Mouse (Mus musculus): ENCODE data around the gene Krt34. TPM values are rescaled to one million over a fixed set of nuclear protein-coding genes. Genes with fewer than 3 reads are reported as not detected.

The Krt34 gene
- not detected in 2 replicates for polyA plus RNA-seq (2011; ENCODE audit: insufficient read length, low read depth, missing spikeins)

GRCm38 (mm10) chr11:100041454-100041853, at the start of gene Krt34:
Gene Krt34, minus strand, starts transcription at chr11:100041554.
- no peak within 1 kb of the TSS for H3K4me3 ChIP-seq (ENCODE audit: insufficient read depth, low read length)
- no peak within 1 kb of the TSS for H3K27ac ChIP-seq (ENCODE audit: insufficient read depth, low read length)
- no peaks in the 10 kb centered on the region for H3K4me1 ChIP-seq (ENCODE audit: control insufficient read depth, insufficient read depth, low read length)
- no peak for TF ChIP-seq CTCF (IDR thresholded peaks at IDR 0.05; ENCODE audit: borderline replicate concordance, insufficient read depth, low read length)
- TF ChIP-seq POLR2A (IDR thresholded peaks at IDR 0.05; ENCODE audit: low read depth, low read length), result no peak

- H3K4me1 ChIP-seq (ENCODE audit: control insufficient read depth, insufficient read depth, low read length), result no peaks in the 10 kb centered on the region
- H3K27ac ChIP-seq (ENCODE audit: insufficient read depth, low read length), result no peak overlapping the region
- TF ChIP-seq POLR2A (IDR thresholded peaks at IDR 0.05; ENCODE audit: low read depth, low read length), result no peak
- no peak overlapping the region for H3K4me3 ChIP-seq (ENCODE audit: insufficient read depth, low read length)
Measured at GRCm38 (mm10) chr11:100088378-100089025, 47.1 kb upstream of the Krt34 start.

DNA sequence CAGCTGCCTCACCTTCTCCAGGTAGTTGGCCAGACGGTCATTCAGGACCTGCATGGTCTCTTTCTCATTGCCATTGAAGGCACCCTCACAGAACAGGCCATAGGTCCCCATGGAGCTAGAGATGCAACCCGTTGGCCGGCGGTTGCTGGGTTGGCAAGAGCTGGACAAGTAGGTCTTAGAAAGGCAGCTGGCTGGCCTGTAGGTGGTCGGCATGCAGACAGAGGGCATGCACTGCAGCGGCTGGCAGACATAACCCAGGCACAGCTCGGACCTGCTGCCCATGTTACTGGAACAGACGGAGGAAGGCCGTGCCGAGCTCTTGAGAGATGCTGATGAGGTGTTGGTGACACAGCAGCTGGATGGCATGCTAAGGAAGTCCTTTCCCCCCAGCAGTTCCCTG, 46.5 kb upstream of the Krt34 start, which contains the start of gene Krt32:
Gene Krt32 (minus strand): TSS at position 366 of the 400 bp plus-strand sequence.
- no peak within 1 kb of the TSS for H3K4me3 ChIP-seq (ENCODE audit: insufficient read depth, low read length)
- no peaks in the 10 kb centered on the region for H3K4me1 ChIP-seq (ENCODE audit: control insufficient read depth, insufficient read depth, low read length)
- TF ChIP-seq POLR2A (IDR thresholded peaks at IDR 0.05; ENCODE audit: low read depth, low read length), result no peak
- H3K27ac ChIP-seq (ENCODE audit: insufficient read depth, low read length), result no peak within 1 kb of the TSS

DNA sequence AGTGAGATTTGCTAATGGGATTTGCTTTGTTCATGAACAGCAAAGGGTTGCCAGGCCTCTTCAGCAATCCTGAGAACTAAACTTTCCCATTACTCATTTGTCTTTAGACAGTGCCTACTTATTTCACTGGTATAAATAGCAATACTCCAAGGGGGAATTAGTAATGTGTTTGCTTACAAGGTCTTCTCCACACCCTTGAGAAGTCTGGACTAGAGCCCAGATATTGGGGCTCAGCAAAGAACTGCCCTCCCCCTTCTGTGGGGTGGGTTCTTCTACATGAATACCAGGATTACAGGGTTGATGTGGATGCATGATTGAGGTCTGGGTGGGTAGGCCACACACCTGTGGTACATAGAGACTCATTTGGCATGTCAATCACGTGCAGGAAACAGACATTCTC, 32.5 kb upstream of the Krt34 start:
- no peak for TF ChIP-seq POLR2A (IDR thresholded peaks at IDR 0.05; ENCODE audit: low read depth, low read length)
- no peak for TF ChIP-seq CTCF (IDR thresholded peaks at IDR 0.05; ENCODE audit: borderline replicate concordance, insufficient read depth, low read length)
- no peak overlapping the region for H3K27ac ChIP-seq (ENCODE audit: insufficient read depth, low read length)
- H3K4me1 ChIP-seq (ENCODE audit: control insufficient read depth, insufficient read depth, low read length), result no peaks in the 10 kb centered on the region
- H3K4me3 ChIP-seq (ENCODE audit: insufficient read depth, low read length), result no peak overlapping the region

DNA sequence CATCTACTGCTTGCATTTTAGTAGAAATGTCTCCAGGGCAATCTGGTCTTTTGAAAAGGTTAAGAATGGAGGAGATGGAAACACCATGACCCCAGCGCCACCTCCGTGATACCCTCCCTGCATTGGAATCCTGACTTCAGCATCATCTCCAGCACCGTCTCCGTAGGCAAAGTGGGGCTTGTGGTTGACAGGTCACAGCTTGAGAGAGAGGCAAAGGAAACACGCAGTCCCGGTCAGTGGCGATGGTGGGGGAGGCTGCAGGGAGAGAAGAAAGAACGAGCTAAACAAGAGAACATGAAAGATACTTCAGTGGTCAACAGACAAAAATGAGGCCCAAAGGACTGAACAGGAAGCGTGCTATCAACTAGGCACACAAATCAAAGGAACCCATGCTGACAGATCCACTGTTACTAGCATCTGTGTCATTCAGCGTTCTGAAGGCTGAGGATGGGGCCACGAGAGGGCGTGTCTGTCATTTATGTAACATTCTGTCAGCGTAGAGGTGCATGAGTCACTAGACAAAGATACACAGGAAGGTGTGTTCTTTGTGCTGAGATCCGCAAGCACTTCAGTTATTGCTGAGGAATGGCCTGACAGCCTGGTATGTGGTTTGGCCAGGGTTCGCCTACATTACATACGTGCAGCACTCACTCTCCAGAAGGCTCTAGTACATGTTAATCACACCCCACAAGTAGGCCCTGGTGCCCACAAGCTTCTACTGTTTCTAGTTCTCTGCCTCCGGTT, 26.1 kb upstream of the Krt34 start:
- Histone ChIP-seq H3K4me1 (ENCODE audit: control insufficient read depth, insufficient read depth, low read length) (no peaks in the 10 kb centered on the region), H3K27ac (ENCODE audit: insufficient read depth, low read length) (no peak overlapping the region), H3K4me3 (ENCODE audit: insufficient read depth, low read length) (no peak overlapping the region)
- TF ChIP-seq POLR2A (IDR thresholded peaks at IDR 0.05; ENCODE audit: low read depth, low read length), result no peak
- no peak for TF ChIP-seq CTCF (IDR thresholded peaks at IDR 0.05; ENCODE audit: borderline replicate concordance, insufficient read depth, low read length)

GRCm38 (mm10) chr11:100066236-100067010, 25.1 kb upstream of the Krt34 start:
- no peak overlapping the region for H3K27ac ChIP-seq (ENCODE audit: insufficient read depth, low read length)
- no peak for TF ChIP-seq CTCF (IDR thresholded peaks at IDR 0.05; ENCODE audit: borderline replicate concordance, insufficient read depth, low read length)
- no peak for TF ChIP-seq POLR2A (IDR thresholded peaks at IDR 0.05; ENCODE audit: low read depth, low read length)
- no peaks in the 10 kb centered on the region for H3K4me1 ChIP-seq (ENCODE audit: control insufficient read depth, insufficient read depth, low read length)
- no peak overlapping the region for H3K4me3 ChIP-seq (ENCODE audit: insufficient read depth, low read length)

GRCm38 (mm10) chr11:100058875-100059274, 17.5 kb upstream of the Krt34 start:
- TF ChIP-seq POLR2A (IDR thresholded peaks at IDR 0.05; ENCODE audit: low read depth, low read length) (no peak), CTCF (IDR thresholded peaks at IDR 0.05; ENCODE audit: borderline replicate concordance, insufficient read depth, low read length) (no peak)
- Histone ChIP-seq H3K27ac (ENCODE audit: insufficient read depth, low read length) (no peak overlapping the region), H3K4me3 (ENCODE audit: insufficient read depth, low read length) (no peak overlapping the region), H3K4me1 (ENCODE audit: control insufficient read depth, insufficient read depth, low read length) (peaks cover 11% of the 10 kb centered on the region)

DNA sequence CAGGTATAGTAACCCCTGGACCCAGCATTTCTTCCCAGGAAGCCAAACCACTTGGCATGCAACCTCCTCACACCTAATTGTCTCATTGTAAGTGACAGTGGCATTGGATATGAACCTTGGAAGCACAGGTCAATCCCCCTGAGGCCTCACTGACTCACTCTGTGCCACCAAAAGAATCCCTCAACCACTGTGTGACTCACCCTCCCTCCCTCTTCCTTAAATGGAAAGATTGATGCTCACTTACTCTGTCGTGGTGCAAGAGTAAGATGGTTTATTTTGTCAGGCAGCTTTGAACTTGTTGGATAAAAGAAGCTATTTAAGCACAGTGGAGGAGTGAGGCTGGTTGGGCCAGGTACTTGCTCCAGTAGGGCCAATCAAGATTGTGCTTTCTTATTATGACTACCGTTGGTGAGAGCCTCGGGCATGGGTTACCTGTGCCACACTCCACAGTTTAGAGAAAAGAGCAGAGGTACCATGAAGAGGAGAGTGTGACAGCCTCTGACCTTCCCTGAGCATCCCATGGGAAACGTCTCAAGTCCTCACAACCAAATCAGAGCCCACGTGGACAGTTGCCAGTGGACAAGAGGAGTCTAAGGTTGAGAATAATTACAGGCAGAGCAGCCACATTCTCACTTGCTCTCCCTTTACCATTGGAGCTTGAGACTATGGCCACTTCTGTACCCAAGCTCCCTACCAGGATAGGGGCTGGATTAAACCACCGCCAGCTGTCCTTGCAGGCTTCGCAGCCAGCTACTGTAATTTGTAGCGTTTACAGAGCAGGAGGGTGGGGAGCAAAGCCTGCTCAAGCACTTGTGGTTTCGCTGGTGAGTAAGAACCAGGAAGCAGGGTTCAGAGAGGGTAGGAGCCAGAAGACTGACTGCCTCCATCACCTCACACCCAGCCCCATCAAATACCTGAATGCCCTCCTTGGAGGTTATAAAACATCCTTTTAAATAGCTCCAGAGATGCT, 14.6 kb upstream of the Krt34 start:
- Histone ChIP-seq H3K27ac (ENCODE audit: insufficient read depth, low read length) (peak overlapping the region; percentile 31; the same call in 1 of the 2 replicates), H3K4me1 (ENCODE audit: control insufficient read depth, insufficient read depth, low read length) (peaks cover 11% of the 10 kb centered on the region), H3K4me3 (ENCODE audit: insufficient read depth, low read length) (no peak overlapping the region)
- TF ChIP-seq CTCF (IDR thresholded peaks at IDR 0.05; ENCODE audit: borderline replicate concordance, insufficient read depth, low read length), result no peak
- no peak for TF ChIP-seq POLR2A (IDR thresholded peaks at IDR 0.05; ENCODE audit: low read depth, low read length)

DNA sequence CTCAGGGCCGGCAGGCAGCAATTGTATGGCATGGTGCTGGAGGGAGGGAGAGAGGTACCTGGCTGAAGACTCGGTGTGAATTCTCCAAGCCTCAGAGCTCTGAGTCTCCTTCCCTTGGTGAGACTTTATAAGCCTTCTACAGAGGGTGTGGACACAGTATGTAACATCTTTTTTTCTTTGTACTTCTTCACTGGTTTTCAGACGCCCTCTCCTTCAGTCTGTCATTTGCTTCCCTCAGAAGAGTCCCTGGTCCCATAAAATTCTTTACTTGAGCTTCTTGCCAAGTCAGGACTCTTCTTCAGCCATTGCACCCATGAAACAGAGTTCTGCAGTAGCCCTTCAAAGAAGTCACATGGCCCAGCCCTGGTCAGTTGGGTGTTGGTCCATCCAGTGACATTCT, 9.1 kb upstream of the Krt34 start, which contains the start of gene Krt31:
Gene Krt31 (minus strand): TSS at position 101 of the 400 bp plus-strand sequence.
- H3K4me3 ChIP-seq (ENCODE audit: insufficient read depth, low read length), result no peak within 1 kb of the TSS
- no peak within 1 kb of the TSS for H3K27ac ChIP-seq (ENCODE audit: insufficient read depth, low read length)
- TF ChIP-seq CTCF (IDR thresholded peaks at IDR 0.05; ENCODE audit: borderline replicate concordance, insufficient read depth, low read length), result no peak
- no peak for TF ChIP-seq POLR2A (IDR thresholded peaks at IDR 0.05; ENCODE audit: low read depth, low read length)
- peaks cover 1% of the 10 kb centered on the region for H3K4me1 ChIP-seq (ENCODE audit: control insufficient read depth, insufficient read depth, low read length)
